Mouse (Mus musculus) kidney, adult 18-20 months (tissue): ENCODE data around the gene Ripk3.

Source experiments
- DNase-seq: peaks from one replicate; pipeline ENCODE4 v3.0.0; 2021

Ripk3 gene

DNA sequence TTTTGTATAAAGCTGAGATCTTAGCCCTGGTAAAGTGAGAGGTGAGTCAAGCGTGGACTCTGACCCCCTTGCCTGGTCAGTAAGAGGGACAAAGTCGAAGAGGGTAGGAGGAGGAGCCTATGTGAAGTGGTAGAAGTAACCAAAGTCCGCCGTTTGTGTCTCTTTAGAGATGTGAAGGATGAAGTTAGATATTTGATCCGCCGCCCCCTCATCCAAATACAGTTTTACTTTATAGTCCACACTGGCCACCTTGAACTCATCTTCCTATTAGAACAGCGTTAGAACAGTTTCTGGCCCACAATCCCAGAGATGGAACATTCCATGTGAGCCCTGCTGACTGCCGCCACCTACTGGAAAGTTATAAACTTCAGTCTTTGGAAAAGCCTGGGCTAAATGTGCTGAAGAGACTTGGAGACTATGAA lies 30.3 kb downstream of the Ripk3 start, which contains the start of gene Cideb:
Gene Cideb (minus strand): TSS at position 96 of the 422 bp plus-strand sequence.
- peak; percentile 74 for DNase-seq

DNA sequence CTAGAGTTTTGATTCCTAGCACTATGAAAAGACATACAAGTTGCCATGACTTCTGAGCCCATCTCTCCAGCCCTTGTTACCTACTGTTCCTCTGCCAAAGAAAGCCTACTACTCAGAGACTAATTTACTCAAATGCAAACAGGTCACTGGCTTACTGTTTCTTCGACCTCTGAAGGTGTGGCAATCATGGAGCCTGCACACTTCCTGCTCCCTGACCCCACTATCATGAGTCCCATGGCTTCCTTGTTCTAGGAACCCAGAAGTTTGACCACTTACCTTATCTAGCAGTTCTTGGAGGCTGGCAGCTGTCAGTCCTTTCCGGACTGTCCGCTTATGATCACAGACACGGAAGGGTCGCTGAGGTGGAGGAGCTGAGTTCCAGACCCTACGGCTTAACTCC lies 31.1 kb downstream of the Ripk3 start:
- no peak for DNase-seq

DNA sequence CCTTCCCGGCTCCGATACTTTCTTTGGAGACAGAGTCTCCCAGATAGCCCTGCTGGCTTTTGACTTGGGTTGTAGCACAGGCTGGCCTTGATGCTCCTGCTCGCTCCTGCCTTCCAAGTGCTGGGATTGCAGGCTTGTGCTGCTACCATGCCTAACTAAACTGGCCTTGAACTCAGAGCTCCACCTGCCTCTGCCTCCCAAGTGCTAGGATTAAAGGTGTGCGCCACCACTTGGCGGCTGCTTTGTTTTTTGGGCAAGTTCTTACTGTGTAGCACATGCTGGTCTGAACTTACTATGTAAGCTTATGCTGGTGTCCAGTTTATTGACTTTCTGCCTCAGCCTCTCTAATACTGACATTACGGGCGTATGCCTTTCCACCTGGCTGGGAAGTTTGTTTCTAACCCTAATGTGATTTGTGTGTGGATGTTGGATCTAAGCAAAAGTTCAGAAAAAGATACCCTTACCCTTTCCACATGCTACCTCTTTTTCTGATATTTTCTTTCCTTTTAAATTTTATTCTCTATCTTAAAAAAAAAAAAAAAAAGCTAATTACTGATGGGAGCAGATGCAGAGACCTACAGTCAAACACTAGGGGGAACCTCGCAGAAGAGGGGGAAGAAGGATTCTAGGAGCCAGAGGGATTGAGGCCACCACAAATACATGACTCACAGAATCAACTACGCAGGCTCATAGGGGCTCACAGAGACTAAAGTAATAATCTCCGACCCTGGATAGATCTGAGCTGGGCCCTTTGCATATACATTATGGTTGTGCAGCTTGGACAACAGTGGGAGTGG lies 41.4 kb downstream of the Ripk3 start:
- DNase-seq = no peak

DNA sequence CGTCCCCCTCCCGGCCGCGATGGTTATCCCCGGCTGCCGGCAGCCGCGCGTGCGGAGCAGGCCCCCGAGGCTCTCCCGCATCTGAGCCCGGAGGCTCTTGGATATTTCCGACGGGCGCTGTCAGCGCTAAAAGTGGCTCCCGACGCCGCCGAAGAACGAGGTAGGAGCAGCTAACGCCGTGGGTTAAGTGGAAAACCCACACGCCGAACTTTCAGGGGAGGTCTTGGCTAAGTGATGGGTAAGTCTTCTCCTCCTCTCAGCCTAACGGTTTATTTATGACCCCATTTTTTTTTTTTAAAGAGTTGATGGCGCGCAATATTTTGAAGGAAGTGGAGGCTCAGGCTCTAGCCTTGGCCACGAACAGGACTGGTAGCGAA lies 42.8 kb downstream of the Ripk3 start:
- DNase-seq = no peak

DNA sequence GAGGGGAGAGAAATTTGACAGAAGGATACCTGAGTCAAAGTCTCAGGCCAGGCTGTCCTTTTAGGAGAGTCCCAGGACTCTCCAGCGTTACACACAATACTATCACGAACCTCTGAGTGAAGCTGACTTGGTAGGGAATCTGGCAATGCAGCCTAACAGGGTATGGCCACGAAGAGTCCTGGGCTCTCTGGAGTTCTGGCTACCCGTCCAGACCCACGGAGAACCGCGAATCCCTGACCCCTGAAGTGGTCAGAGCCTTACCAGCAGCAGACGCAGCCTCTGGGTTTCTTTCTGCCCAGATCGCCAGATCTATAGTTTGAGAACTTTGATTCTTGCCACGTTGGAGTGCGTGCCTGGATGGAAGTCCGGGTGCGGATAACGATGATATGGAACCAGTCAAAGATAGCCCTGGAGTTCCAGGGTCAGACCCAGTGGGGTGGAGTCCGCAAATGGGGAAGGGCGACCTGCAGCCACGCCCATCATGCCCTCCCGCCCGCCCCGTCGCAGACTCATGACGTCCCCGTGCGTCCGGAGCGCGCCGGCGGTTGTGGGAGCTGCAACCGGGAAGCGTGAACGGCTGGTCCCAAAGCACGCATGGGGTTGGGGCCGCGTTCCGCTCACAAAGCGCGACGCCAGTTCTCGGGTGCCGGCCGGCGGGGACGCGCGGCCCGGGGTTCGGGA lies 43.3 kb downstream of the Ripk3 start, which contains the start of the genes Dhrs1 and Nop9:
Gene Dhrs1 (minus strand): TSS at position 511 of the 681 bp plus-strand sequence.
Gene Nop9 (plus strand): TSS at position 514 of the 681 bp plus-strand sequence.
- DNase-seq = peak; percentile 89

DNA sequence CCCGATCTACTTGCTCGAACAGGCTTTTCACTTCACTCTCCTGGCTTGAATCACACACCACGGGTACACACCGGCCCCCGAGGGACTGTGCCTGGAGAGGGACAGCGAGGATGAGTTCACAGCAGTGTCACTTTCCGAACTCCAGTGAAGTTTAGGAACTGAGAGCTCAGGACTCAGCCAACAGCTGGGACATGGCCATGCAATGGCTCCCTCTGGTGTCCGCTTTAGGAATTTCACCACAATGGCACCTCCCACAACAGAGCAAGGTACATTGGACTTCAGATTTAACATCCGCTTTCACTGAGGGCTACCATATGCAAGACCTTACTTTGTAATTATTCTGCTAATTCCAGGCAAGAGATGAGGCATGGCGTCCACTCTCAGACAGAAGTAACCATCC lies 45.0 kb downstream of the Ripk3 start:
- DNase-seq = peak; percentile 93

DNA sequence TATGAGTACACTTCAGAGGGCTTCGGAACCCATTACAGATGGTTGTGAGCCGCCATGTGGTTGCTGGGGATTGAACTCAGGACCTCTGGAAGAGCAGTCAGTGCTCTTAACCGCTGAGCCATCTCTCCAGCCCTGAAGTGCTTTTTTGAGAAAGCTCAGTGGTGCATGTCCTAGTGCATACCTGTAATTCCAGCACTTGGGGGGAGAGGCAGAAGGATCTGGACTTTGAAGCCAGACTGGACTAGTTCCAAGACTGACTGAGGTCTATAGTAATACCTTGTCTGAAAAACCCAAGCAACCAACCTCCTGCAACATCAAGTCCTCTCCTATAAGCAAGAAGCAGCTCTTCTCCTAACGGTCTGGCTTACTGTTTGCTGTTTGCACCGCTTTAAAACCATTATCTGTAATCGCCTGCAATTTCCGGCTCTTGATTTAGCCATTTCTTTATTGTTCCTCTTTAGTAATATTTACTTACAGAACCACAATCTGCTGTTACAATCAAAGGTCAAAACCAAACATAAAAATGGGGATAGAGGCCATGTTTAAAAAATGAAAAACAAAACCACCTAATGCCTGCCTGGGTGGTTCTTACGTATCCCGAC lies 51.5 kb downstream of the Ripk3 start:
- DNase-seq = no peak

DNA sequence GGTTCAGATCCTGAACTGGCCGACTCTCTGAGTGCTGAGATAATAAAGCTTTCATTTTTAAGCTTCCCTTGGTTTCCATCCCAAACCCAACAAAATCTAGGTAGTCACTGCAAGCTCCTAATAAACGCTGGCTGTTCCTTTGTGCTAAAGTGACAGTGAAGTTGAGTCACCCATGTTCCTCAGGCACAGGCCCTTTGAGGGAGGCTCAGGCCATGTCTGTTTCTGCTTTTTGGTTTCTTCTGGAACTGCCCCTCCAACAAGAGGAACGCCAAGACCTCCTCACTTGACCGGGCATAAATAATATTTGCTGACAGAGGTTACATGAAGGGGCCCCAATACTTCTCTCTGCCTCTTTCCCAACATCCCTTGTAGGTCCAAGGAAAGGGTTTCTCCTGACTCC lies 52.9 kb downstream of the Ripk3 start:
- no peak for DNase-seq

DNA sequence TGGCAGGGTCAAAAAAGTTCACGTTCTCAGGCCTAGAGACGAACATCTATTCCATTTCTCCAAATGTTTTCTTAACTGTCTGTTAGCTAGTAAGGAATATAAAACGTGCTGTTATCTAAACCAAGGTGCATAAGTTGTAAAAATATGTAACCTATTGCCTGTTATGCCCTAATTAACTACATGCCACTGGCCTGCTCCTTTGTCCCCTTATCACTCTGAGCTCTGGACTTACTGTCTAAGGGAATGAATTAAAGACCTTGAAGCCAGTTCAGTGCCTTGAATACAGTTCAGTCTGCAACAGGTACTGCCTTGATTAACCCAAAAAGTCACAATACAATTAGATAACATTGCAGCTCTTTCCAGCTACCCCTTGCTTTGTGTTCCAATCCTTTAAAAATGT lies 53.3 kb downstream of the Ripk3 start:
- DNase-seq = no peak
